In genomic region chr13:30997526-30998253, GRCm38 (mm10) we compare ENCODE assay signal across 33 mouse cellular contexts. TPM values are rescaled to one million over a fixed set of nuclear protein-coding genes. Genes with fewer than 3 reads are reported as not detected.
DNase-seq lines count a peak whose midpoint lies in the region; ATAC-seq lines count a peak whose summit lies in the region.
"Had no signal": no experiment of that assay in that cellular context is flagged by ENCODE, and none has a peak within 500 bp of the region (broad histone marks: within the 10 kb centered on the region; RNA-seq: fewer than 3 reads in every experiment).

No protein-coding gene starts in this region.

- H3K4me2 ChIP-seq in forebrain, embryonic 16.5 days (ENCODE audit: low read length): no peak overlapping the region
- no peak overlapping the region for H3K4me2 ChIP-seq in forebrain, embryonic 12.5 days
- no peak overlapping the region for H3K4me2 ChIP-seq in intestine, embryonic 14.5 days (ENCODE audit: low read length)
- H3K4me2 ChIP-seq in intestine, embryonic 15.5 days (replicated peaks): no peak overlapping the region
- H3K4me2 ChIP-seq in neural tube, embryonic 15.5 days: no peak overlapping the region
- H3K4me2 ChIP-seq: heart, embryonic 12.5 days; heart, embryonic 15.5 days; hindbrain, embryonic 13.5 days had no signal

- H3K9ac ChIP-seq in forebrain, embryonic 16.5 days (replicated peaks; ENCODE audit: low read depth, low read length): no peak overlapping the region
- H3K9ac ChIP-seq in forebrain, embryonic 12.5 days: no peak overlapping the region
- H3K9ac ChIP-seq in intestine, embryonic 14.5 days (ENCODE audit: low read length): no peak overlapping the region
- H3K9ac ChIP-seq in intestine, embryonic 15.5 days: no peak overlapping the region
- H3K9ac ChIP-seq in neural tube, embryonic 15.5 days (replicated peaks): no peak overlapping the region
- H3K9ac ChIP-seq: heart, embryonic 12.5 days; heart, embryonic 15.5 days; hindbrain, embryonic 13.5 days had no signal

- H3K4me1 ChIP-seq in forebrain, embryonic 16.5 days (replicated peaks; ENCODE audit: control insufficient read depth, insufficient read depth, low read length): peaks cover 4% of the 10 kb centered on the region
- no peaks in the 10 kb centered on the region for H3K4me1 ChIP-seq in forebrain, embryonic 12.5 days
- H3K4me1 ChIP-seq in intestine, embryonic 14.5 days (replicated peaks; ENCODE audit: control insufficient read depth, insufficient read depth, low read length): no peaks in the 10 kb centered on the region
- no peaks in the 10 kb centered on the region for H3K4me1 ChIP-seq in intestine, embryonic 15.5 days (replicated peaks)
- no peaks in the 10 kb centered on the region for H3K4me1 ChIP-seq in neural tube, embryonic 15.5 days
- H3K4me1 ChIP-seq: heart, embryonic 12.5 days; heart, embryonic 15.5 days; hindbrain, embryonic 10.5 days; hindbrain, embryonic 13.5 days had no signal

- ATAC-seq in forebrain, embryonic 16.5 days: peak; percentile 69
- ATAC-seq in forebrain, embryonic 12.5 days (ENCODE audit: low FRiP score): no peak
- ATAC-seq in intestine, embryonic 14.5 days (replicated peaks; ENCODE audit: low FRiP score, low TSS enrichment, low read depth): no peak
- no peak for ATAC-seq in intestine, embryonic 15.5 days
- ATAC-seq in neural tube, embryonic 15.5 days (ENCODE audit: low FRiP score): no peak
- ATAC-seq: activated CD4-positive, CD25-positive, alpha-beta regulatory T cell, adult 4 months; hindbrain, embryonic 16.5 days; inflammation-experienced regulatory T-cells, adult 6 months had no signal

- no peak overlapping the region for H3K4me3 ChIP-seq in forebrain, embryonic 16.5 days (replicated peaks; ENCODE audit: low read length)
- no peak overlapping the region for H3K4me3 ChIP-seq in forebrain, embryonic 12.5 days (replicated peaks)
- H3K4me3 ChIP-seq in intestine, embryonic 14.5 days (ENCODE audit: low read depth, low read length): no peak overlapping the region
- no peak overlapping the region for H3K4me3 ChIP-seq in intestine, embryonic 15.5 days (replicated peaks)
- H3K4me3 ChIP-seq in neural tube, embryonic 15.5 days (replicated peaks): no peak overlapping the region
- H3K4me3 ChIP-seq: gastrocnemius, adult 2 months; heart, embryonic 12.5 days; heart, embryonic 15.5 days; hindbrain, embryonic 10.5 days; hindbrain, embryonic 13.5 days had no signal

- H3K36me3 ChIP-seq in forebrain, embryonic 16.5 days (ENCODE audit: control insufficient read depth, insufficient read depth): no peaks in the 10 kb centered on the region
- H3K36me3 ChIP-seq in forebrain, embryonic 12.5 days (replicated peaks): no peaks in the 10 kb centered on the region
- no peaks in the 10 kb centered on the region for H3K36me3 ChIP-seq in intestine, embryonic 14.5 days (ENCODE audit: control insufficient read depth, insufficient read depth, low read length)
- H3K36me3 ChIP-seq in intestine, embryonic 15.5 days: no peaks in the 10 kb centered on the region
- H3K36me3 ChIP-seq in neural tube, embryonic 15.5 days: no peaks in the 10 kb centered on the region
- H3K36me3 ChIP-seq: heart, embryonic 12.5 days; heart, embryonic 15.5 days; hindbrain, embryonic 10.5 days; hindbrain, embryonic 13.5 days had no signal

- 56% methylated on average over 8 of the region's 8 CpGs for WGBS in forebrain, embryonic 16.5 days
- whole genome bisulfite sequencing in forebrain, embryonic 12.5 days: 80% methylated on average over 8 of the region's 8 CpGs
- 82% methylated on average over 8 of the region's 8 CpGs for WGBS in intestine, embryonic 14.5 days
- 77% methylated on average over 8 of the region's 8 CpGs for WGBS in intestine, embryonic 15.5 days
- 81% methylated on average over 8 of the region's 8 CpGs for WGBS in neural tube, embryonic 15.5 days

- no peaks in the 10 kb centered on the region for H3K9me3 ChIP-seq in forebrain, embryonic 16.5 days (ENCODE audit: control insufficient read depth, low read length)
- no peaks in the 10 kb centered on the region for H3K9me3 ChIP-seq in forebrain, embryonic 12.5 days
- H3K9me3 ChIP-seq in intestine, embryonic 14.5 days (ENCODE audit: control insufficient read depth, low read length): no peaks in the 10 kb centered on the region
- no peaks in the 10 kb centered on the region for H3K9me3 ChIP-seq in intestine, embryonic 15.5 days
- no peaks in the 10 kb centered on the region for H3K9me3 ChIP-seq in neural tube, embryonic 15.5 days (replicated peaks)
- H3K9me3 ChIP-seq: heart, embryonic 12.5 days; heart, embryonic 15.5 days; hindbrain, embryonic 10.5 days; hindbrain, embryonic 13.5 days had no signal

- H3K27me3 ChIP-seq in forebrain, embryonic 16.5 days (replicated peaks; ENCODE audit: control insufficient read depth, insufficient read depth, low read length): no peaks in the 10 kb centered on the region
- no peaks in the 10 kb centered on the region for H3K27me3 ChIP-seq in forebrain, embryonic 12.5 days
- H3K27me3 ChIP-seq in intestine, embryonic 14.5 days (replicated peaks; ENCODE audit: control insufficient read depth, insufficient read depth, low read length): no peaks in the 10 kb centered on the region
- no peaks in the 10 kb centered on the region for H3K27me3 ChIP-seq in intestine, embryonic 15.5 days (replicated peaks)
- H3K27me3 ChIP-seq in neural tube, embryonic 15.5 days (replicated peaks): no peaks in the 10 kb centered on the region
- H3K27me3 ChIP-seq: heart, embryonic 15.5 days; hindbrain, embryonic 13.5 days had no signal

- peak; percentile 9 for DNase-seq in intestine, embryonic 14.5 days (ENCODE audit: low spot score)
- peak; percentile 14 for DNase-seq in 416B (ENCODE audit: low read depth)
- peak; percentile 39 for DNase-seq in brain, adult 2 months (ENCODE audit: low read depth, low spot score)
- DNase-seq in heart, adult 18-20 months: no peak
- DNase-seq: adrenal gland, adult 8-10 months; adrenal gland, postnatal 25 days; cerebellum, adult 11-12 months; cerebellum, adult 8-10 months; cerebellum, postnatal 10 days; cerebellum, postnatal 36 days; gastrocnemius, adult 2 months; gastrocnemius, postnatal 14 days; heart, adult 11 months; heart, postnatal 10 days; heart, postnatal 36 days; kidney, adult 11 months; kidney, adult 8-10 months had no signal

- peak overlapping the region; percentile 42; the same call in 1 of the 2 replicates for H3K27ac ChIP-seq in forebrain, embryonic 16.5 days (ENCODE audit: low read length)
- H3K27ac ChIP-seq in forebrain, embryonic 12.5 days: no peak overlapping the region
- H3K27ac ChIP-seq in intestine, embryonic 14.5 days (ENCODE audit: low read depth): no peak overlapping the region
- no peak overlapping the region for H3K27ac ChIP-seq in intestine, embryonic 15.5 days
- H3K27ac ChIP-seq in neural tube, embryonic 15.5 days (replicated peaks): no peak overlapping the region
- H3K27ac ChIP-seq: gastrocnemius, adult 2 months; heart, embryonic 15.5 days; hindbrain, embryonic 10.5 days; hindbrain, embryonic 13.5 days had no signal

RNA-seq across cellular contexts. Expression of gene Gm5447, which starts 23.7 kb away (rescaled TPM):
- polyA plus RNA-seq in forebrain, embryonic 16.5 days (2015; fragmentation: Nextera tagmentation; extraction: Ambion mirVana): 0.15 TPM in 1 of 2 replicates, not detected in the other
- polyA plus RNA-seq in forebrain, embryonic 12.5 days (2016; fragmentation: Nextera tagmentation; extraction: Ambion mirVana): 0.18 TPM in 1 of 2 replicates, not detected in the other
- 0.09 TPM in 1 of 2 replicates, not detected in the other for polyA plus RNA-seq in intestine, embryonic 14.5 days (2014; fragmentation: Nextera tagmentation; extraction: Ambion mirVana)
- 0.13 and 0.30 TPM in 2 replicates for polyA plus RNA-seq in intestine, embryonic 15.5 days (2015; fragmentation: Nextera tagmentation; extraction: Ambion mirVana)
- not detected for total RNA-seq in heart, adult 18-20 months (2021)
- 0.13 TPM in 1 of 2 replicates, not detected in the other for polyA plus RNA-seq in neural tube, embryonic 15.5 days (2015; fragmentation: Nextera tagmentation; extraction: Ambion mirVana)
- total RNA-seq: adrenal gland, postnatal 25 days; ES-E14; gastrocnemius, adult 2 months; gastrocnemius, postnatal 14 days; gastrocnemius, postnatal 4 days; heart, postnatal 10 days; heart, postnatal 36 days had no signal
- polyA plus RNA-seq: cortical plate, adult 2 months; heart, embryonic 12.5 days; hindbrain, embryonic 10.5 days; inflammation-experienced regulatory T-cells, adult 6 months had no signal

RNA-seq across cellular contexts. Expression of gene Exoc2, which starts 23.8 kb away (rescaled TPM):
- 63.0 and 64.5 TPM in 2 replicates for polyA plus RNA-seq in forebrain, embryonic 16.5 days (2015; fragmentation: Nextera tagmentation; extraction: Ambion mirVana)
- 42.7 and 46.5 TPM in 2 replicates for polyA plus RNA-seq in forebrain, embryonic 12.5 days (2016; fragmentation: Nextera tagmentation; extraction: Ambion mirVana)
- 31.8 and 40.7 TPM in 2 replicates for polyA plus RNA-seq in intestine, embryonic 14.5 days (2014; fragmentation: Nextera tagmentation; extraction: Ambion mirVana)
- polyA plus RNA-seq in intestine, embryonic 15.5 days (2015; fragmentation: Nextera tagmentation; extraction: Ambion mirVana): 24.6 and 27.9 TPM in 2 replicates
- 10 to 100 TPM; 15.3 to 17.5 TPM for total RNA-seq in heart, adult 18-20 months (2021)
- 42.2 and 44.5 TPM in 2 replicates for polyA plus RNA-seq in neural tube, embryonic 15.5 days (2015; fragmentation: Nextera tagmentation; extraction: Ambion mirVana)

RNA-seq across cellular contexts. Expression of gene Hus1b, which starts 50.1 kb away (rescaled TPM):
- not detected in 2 replicates for polyA plus RNA-seq in forebrain, embryonic 16.5 days (2015; fragmentation: Nextera tagmentation; extraction: Ambion mirVana)
- 0.17 TPM in 1 of 2 replicates, not detected in the other for polyA plus RNA-seq in forebrain, embryonic 12.5 days (2016; fragmentation: Nextera tagmentation; extraction: Ambion mirVana)
- 0.15 TPM in 1 of 2 replicates, not detected in the other for polyA plus RNA-seq in intestine, embryonic 14.5 days (2014; fragmentation: Nextera tagmentation; extraction: Ambion mirVana)
- polyA plus RNA-seq in intestine, embryonic 15.5 days (2015; fragmentation: Nextera tagmentation; extraction: Ambion mirVana): not detected in 2 replicates
- under 1 TPM; 0.22 to 0.23 TPM for total RNA-seq in heart, adult 18-20 months (2021)
- not detected in 2 replicates for polyA plus RNA-seq in neural tube, embryonic 15.5 days (2015; fragmentation: Nextera tagmentation; extraction: Ambion mirVana)
- polyA plus RNA-seq: activated CD4-positive, CD25-positive, alpha-beta regulatory T cell, adult 4 months; embryonic facial prominence, embryonic 11.5 days; embryonic facial prominence, embryonic 14.5 days; heart, embryonic 12.5 days; heart, embryonic 15.5 days; hindbrain, embryonic 10.5 days; hindbrain, embryonic 13.5 days; hindbrain, embryonic 16.5 days had no signal

Comparison
In these comparisons a context has a peak if more than half of its experiments do, and no peak if none do; other contexts are left out.
1. DNase-seq: peak in intestine, embryonic 14.5 days (single experiment), 416B (single experiment) and brain, adult 2 months (single experiment); none in heart, adult 18-20 months (0 of 2).